Mouse (Mus musculus): ENCODE measurements at regions not wholly inside any gene's neighbourhood (a gene's known extent, or its start where the extent isn't known, plus 50 kb on each side); places are given as distances from the start of the nearest gene placed in this dataset.

- TF ChIP-seq CTCF (IDR thresholded peaks at IDR 0.05; ENCODE audit: control insufficient read depth, insufficient read depth, insufficient replicate concordance, low read depth, low read length) (no peak), POLR2A (IDR thresholded peaks at IDR 0.05; ENCODE audit: control insufficient read depth, low read depth, low read length) (no peak)
Observed at GRCm38 (mm10) chr3:146348921-146349320, 55.5 kb upstream of the Ssx2ip start.
